Mouse (Mus musculus) kidney, postnatal 0 days (tissue): ENCODE measurements around the gene Slc38a1. TPM values are rescaled to one million over a fixed set of nuclear protein-coding genes. Genes with fewer than 3 reads are reported as not detected.
A peak's percentile ranks its signal among the peaks of the same experiment; 100 is the strongest.

Experiments used
- ATAC-seq: fragments of 200-750 bp; cut with Nextera tagmentation; replicated peaks from 2 replicates; pipeline ENCODE4 v1.8.0; 2017; ENCODE audit warnings: low read depth, moderate number of reproducible peaks, moderate TSS enrichment, moderate library complexity; ENCODE audit not compliant: low FRiP score
- DNase-seq: peaks from one replicate; pipeline ENCODE4 v3.0.0-alpha.2; 2016; ENCODE audit warnings: low spot score
- H3K27ac ChIP-seq: fragments of 300-500 bp; sonication (generic); 2 replicates; pipeline ENCODE4 v1.5.1; 2014; ENCODE audit warnings: mild to moderate bottlenecking
- H3K27me3 ChIP-seq: fragments of 300-500 bp; sonication (generic); 2 replicates; pipeline ENCODE4 v1.6.1; 2014; ENCODE audit warnings: low read length, mixed read lengths; ENCODE audit not compliant: insufficient read depth
- H3K36me3 ChIP-seq: fragments of 300-500 bp; sonication (generic); 2 replicates; pipeline ENCODE4 v1.6.1; 2014; ENCODE audit warnings: low read length, mixed read lengths; ENCODE audit not compliant: insufficient read depth
- H3K4me1 ChIP-seq: fragments of 300-500 bp; sonication (generic); replicated peaks from 2 replicates; pipeline ENCODE4 v1.6.1; 2014; ENCODE audit warnings: antibody characterized with exemption, low read length, mixed read lengths; ENCODE audit not compliant: insufficient read depth
- H3K4me2 ChIP-seq: fragments of 300-500 bp; sonication (generic); 2 replicates; pipeline ENCODE4 v1.6.1; 2014; ENCODE audit warnings: mild to moderate bottlenecking, low read length, moderate library complexity, mixed read lengths
- H3K4me3 ChIP-seq: fragments of 300-500 bp; sonication (generic); replicated peaks from 2 replicates; pipeline ENCODE4 v1.5.1; 2014; ENCODE audit warnings: low read depth, low read length
- H3K9ac ChIP-seq: fragments of 300-500 bp; sonication (generic); 2 replicates; pipeline ENCODE4 v1.6.1; 2014; ENCODE audit warnings: low read depth, low read length
- H3K9me3 ChIP-seq: fragments of 300-500 bp; sonication (generic); replicated peaks from 2 replicates; pipeline ENCODE4 v1.6.1; 2016; ENCODE audit warnings: low read length, inconsistent platforms, mixed read lengths
- CTCF ChIP-seq: IDR thresholded peaks from 2 replicates; pipeline ENCODE4 v1.5.1; 2016; ENCODE audit warnings: antibody characterized with exemption, low read depth, mild to moderate bottlenecking, moderate library complexity
- WGBS: fragments of 180-500 bp; shearing (Covaris S2); extraction: QIAGEN DNeasy Blood & Tissue Kit; methylation state at CpG from one replicate; pipeline ENCODE4 v1.1.7; 2014; 5-methylcytosine and 5-hydroxymethylcytosine counted together
- polyA plus RNA-seq: library from polyadenylated mRNA; unstranded; fragments of >200 nt; fragmentation: Nextera tagmentation; extraction: Ambion mirVana; gene quantifications from 2 replicates; pipeline ENCODE4 v1.2.1, GENCODE M21; 2015

Gene Slc38a1
- polyA plus RNA-seq, 1 experiment from 2014 or later: 44.3 TPM

DNA sequence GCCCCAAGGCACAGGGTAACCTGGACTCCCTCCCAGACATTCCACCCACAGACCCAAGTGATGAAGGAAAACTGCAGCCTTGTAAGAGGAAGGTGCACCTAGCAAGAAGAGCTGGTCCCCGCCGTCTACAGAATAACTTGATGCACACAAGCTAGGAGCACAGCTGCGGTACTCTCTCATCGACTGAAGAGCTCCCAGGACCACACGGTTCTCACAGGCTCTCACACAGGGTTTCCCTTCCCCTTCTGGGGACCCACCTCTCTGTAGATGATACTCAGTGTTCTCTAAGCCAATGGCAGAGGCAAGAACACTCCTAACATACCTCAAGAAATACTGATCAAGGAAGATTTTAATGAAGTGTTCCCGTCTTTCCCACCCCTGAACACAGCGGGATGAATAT is 48.4 kb downstream of the Slc38a1 start:
- Histone ChIP-seq H3K4me3 (no peak overlapping the region), H3K27me3 (no peaks in the 10 kb centered on the region), H3K4me2 (no peak overlapping the region), H3K4me1 (0 out of 2 replicates have a peak, but pooled peaks cover 3% of the 10 kb centered on the region), H3K36me3 (no peaks in the 10 kb centered on the region), H3K9ac (no peak overlapping the region), H3K9me3 (no peaks in the 10 kb centered on the region), H3K27ac (no peak overlapping the region)
- no peak for ATAC-seq
- TF ChIP-seq CTCF: no peak
- no peak for DNase-seq
- WGBS: 87% methylated on average over 7 of the region's 7 CpGs

- Histone ChIP-seq H3K4me1 (0 out of 2 replicates have a peak, but pooled peaks cover 3% of the 10 kb centered on the region), H3K36me3 (no peaks in the 10 kb centered on the region), H3K9me3 (no peaks in the 10 kb centered on the region), H3K27ac (no peak overlapping the region), H3K4me2 (no peak overlapping the region), H3K27me3 (no peaks in the 10 kb centered on the region), H3K9ac (no peak overlapping the region), H3K4me3 (no peak overlapping the region)
- no peak for DNase-seq
- 56% methylated on average over 7 of the region's 7 CpGs for WGBS
- ATAC-seq: no peak
- no peak for TF ChIP-seq CTCF
Observed at GRCm38 (mm10) chr15:96593866-96594265, 48.8 kb downstream of the Slc38a1 start.

DNA sequence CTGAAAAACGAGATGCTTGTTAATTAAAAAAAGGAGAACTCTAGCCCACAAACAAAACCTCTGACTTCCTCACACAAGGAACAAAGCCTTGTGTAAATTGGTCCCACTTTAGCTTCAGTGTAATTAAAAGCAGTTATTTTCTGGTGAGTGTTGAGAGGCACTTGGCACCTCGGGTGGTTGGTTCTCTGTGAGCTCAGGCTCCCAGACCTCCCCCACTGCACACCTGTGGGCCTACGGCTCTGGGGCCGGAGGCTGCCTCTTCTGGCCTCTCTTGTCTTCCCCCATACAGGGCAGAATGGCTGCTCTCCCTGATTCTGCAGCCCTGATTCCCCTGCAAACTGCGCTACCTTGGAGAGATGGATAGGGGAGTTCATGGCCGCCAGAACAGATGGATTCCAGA is 49.3 kb downstream of the Slc38a1 start:
- H3K9ac ChIP-seq: no peak overlapping the region
- no peak for ATAC-seq
- no peak for DNase-seq
- 0 out of 2 replicates have a peak, but pooled peaks cover 3% of the 10 kb centered on the region for H3K4me1 ChIP-seq
- no peak overlapping the region for H3K4me3 ChIP-seq
- H3K27ac ChIP-seq: no peak overlapping the region
- no peak overlapping the region for H3K4me2 ChIP-seq
- no peaks in the 10 kb centered on the region for H3K9me3 ChIP-seq
- H3K36me3 ChIP-seq: no peaks in the 10 kb centered on the region
- no peak for TF ChIP-seq CTCF
- 46% methylated on average over 6 of the region's 6 CpGs for WGBS
- no peaks in the 10 kb centered on the region for H3K27me3 ChIP-seq

DNA sequence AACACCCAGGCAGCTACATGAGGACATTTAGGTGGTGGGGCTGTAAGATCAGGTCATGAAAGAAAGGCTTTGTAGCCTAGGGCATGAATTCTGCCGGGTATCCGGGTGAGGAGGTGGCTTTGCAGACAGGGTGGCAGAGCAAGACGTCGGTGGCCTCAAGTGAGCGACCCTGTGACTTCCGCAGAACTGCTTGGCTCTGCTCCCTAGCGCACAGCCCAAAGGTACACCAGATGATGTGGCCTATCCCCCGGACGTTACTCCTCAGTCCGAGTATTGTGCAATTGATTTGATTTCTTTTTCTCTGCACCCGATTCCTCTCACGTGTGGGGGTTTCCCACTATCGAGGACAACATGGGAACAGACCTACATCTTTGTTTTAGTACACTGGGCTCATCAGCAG is 49.7 kb downstream of the Slc38a1 start:
- Histone ChIP-seq H3K27ac (no peak overlapping the region), H3K27me3 (no peaks in the 10 kb centered on the region), H3K4me1 (0 out of 2 replicates have a peak, but pooled peaks cover 3% of the 10 kb centered on the region), H3K9ac (no peak overlapping the region), H3K9me3 (no peaks in the 10 kb centered on the region), H3K4me2 (no peak overlapping the region), H3K36me3 (no peaks in the 10 kb centered on the region), H3K4me3 (no peak overlapping the region)
- ATAC-seq (0 out of 2 replicates have a peak, but pooled peaks have one; percentile 33), DNase-seq (peak; percentile 22)
- 45% methylated on average over 13 of the region's 13 CpGs for WGBS
- TF ChIP-seq CTCF: no peak

DNA sequence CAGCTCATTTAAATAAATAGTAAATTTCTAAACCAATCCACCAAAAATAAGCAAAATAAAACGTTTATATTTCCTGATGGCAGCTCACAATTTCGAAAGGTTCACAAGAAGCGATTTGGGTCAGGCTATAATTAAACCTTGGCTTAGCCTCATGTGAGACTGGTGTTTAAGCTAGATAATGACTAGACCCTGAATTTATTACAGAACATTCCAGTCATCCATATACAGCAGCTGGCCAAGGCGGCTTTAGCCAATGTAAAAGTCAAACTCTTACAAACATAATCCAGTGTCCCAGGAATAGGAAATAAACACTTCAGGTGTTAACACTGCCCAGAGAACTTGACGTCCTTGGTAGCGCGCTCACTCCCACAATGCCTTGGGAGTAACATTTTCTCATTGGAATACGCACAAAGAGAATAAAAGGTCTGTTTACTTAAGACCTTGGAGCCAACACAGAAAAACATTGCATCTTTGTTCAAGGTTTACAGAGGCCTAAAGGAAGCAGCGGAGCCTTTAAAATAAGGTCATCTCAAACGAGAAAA is 50.8 kb downstream of the Slc38a1 start:
- H3K36me3 ChIP-seq: 0 out of 2 replicates have a peak, but pooled peaks cover 4% of the 10 kb centered on the region
- H3K4me3 ChIP-seq: no peak overlapping the region
- TF ChIP-seq CTCF: no peak
- H3K4me1 ChIP-seq: 0 out of 2 replicates have a peak, but pooled peaks cover 3% of the 10 kb centered on the region
- DNase-seq (no peak), ATAC-seq (no peak)
- no peak overlapping the region for H3K27ac ChIP-seq
- no peak overlapping the region for H3K9ac ChIP-seq
- H3K4me2 ChIP-seq: no peak overlapping the region
- no peaks in the 10 kb centered on the region for H3K27me3 ChIP-seq
- 60% methylated on average over 10 of the region's 10 CpGs for WGBS
- H3K9me3 ChIP-seq: no peaks in the 10 kb centered on the region

DNA sequence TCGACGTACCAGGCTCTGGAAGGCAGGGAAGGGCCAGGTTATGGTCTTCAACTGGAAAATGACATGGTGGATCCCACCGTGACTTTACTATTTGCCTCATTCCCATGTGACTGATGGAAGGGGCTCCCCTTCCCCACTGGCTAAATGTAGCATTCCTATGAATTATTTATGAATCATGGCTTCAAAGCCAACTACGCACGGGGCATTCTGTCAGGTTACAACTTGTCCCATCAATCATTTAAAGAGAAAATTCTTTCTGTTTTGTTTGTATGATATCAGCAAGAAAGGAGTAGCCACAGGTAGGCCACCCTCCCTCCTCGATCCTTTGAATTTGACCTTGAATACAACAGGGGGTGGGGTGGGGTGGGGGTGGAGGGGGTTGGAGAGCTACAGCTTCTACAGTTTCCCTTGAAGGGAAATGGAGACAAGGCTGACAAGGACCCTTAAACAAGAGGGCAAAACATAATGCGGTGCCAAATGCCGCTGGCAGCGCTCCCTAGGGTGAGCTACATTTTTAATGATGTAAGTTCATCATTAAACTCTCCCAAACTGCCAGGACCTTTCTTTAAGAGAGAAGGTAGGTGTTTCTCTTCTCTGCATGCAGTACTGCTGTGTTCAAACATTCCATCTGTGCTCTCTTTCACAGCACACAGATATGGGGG is 53.6 kb downstream of the Slc38a1 start:
- H3K4me1 ChIP-seq: 0 out of 2 replicates have a peak, but pooled peaks cover 3% of the 10 kb centered on the region
- H3K4me2 ChIP-seq: no peak overlapping the region
- TF ChIP-seq CTCF: no peak
- ATAC-seq (no peak), DNase-seq (no peak)
- no peaks in the 10 kb centered on the region for H3K27me3 ChIP-seq
- peaks cover 27% of the 10 kb centered on the region for H3K36me3 ChIP-seq
- no peaks in the 10 kb centered on the region for H3K9me3 ChIP-seq
- WGBS: 83% methylated on average over 9 of the region's 9 CpGs
- no peak overlapping the region for H3K9ac ChIP-seq
- H3K4me3 ChIP-seq: no peak overlapping the region
- H3K27ac ChIP-seq: no peak overlapping the region
